Mouse (Mus musculus) thymus, postnatal 0 days (tissue): ENCODE results near the gene Rapgef4. TPM values are rescaled to one million over a fixed set of nuclear protein-coding genes. Genes with fewer than 3 reads are reported as not detected.

Source experiments
- DNase-seq: peaks from one replicate; pipeline ENCODE4 v3.0.0-alpha.2; 2015; ENCODE audit warnings: low spot score
- polyA plus RNA-seq: library from polyadenylated mRNA; unstranded; fragments of >200 nt; fragmentation: Nextera tagmentation; extraction: Ambion mirVana; gene quantifications from 2 replicates; pipeline ENCODE4 v1.2.1, GENCODE M21; 2015

Rapgef4 gene
- polyA plus RNA-seq, 1 experiment from 2014 or later = 4.2 TPM

DNA sequence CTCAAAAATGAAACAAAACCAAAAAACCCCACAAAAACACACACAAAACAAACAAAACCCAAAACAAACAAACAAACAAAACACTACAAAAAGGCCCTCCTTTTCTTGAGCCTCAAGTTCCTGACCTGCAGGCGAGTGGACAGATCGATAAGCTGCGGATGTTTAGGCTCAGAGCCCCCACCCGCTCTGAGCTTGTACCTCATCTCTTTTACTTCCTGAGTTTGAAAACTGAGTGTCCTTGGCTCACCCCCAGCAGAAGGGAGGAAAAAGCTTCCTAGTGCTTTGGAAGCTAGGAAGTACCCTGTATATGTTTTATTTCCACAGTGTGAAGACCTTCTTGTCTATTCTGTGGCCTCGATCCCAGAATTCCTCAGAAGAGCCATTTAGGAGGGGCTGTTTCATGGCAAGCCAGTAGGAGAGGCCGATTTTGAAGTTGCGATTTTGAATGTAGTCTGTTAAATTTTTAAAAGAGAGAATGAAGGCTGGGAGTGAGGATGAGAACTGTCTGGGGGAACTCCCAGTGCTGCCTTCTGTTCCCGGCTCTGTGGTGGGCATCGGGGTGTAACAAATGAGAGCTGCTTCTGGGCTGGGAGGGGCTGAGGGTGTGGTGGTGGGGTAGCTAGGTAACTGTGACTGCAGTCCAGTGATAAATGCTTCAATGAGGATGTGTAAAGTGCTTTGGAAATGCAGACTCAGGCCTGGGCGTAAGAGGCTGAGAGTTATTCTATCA, 2.0 kb downstream of the Rapgef4 start:
- DNase-seq = no peak

DNA sequence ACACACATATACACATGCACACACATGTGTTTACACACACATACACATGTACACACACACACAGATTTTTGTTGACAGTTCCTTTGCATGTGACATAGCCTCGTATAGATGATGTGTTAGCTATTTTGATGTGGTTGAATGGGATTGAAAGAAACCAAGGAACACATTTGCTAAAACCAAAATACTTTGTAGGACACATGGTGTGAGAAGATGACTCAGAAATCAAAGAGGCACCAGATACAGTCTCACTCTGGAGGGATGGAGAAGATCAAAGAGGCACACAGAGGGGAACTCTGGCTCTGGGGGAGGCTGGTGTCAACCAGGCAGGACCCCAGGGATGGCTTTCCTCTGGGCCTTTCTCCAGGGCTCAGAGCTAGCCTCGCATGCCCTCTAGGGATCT, 4.7 kb downstream of the Rapgef4 start:
- no peak for DNase-seq

DNA sequence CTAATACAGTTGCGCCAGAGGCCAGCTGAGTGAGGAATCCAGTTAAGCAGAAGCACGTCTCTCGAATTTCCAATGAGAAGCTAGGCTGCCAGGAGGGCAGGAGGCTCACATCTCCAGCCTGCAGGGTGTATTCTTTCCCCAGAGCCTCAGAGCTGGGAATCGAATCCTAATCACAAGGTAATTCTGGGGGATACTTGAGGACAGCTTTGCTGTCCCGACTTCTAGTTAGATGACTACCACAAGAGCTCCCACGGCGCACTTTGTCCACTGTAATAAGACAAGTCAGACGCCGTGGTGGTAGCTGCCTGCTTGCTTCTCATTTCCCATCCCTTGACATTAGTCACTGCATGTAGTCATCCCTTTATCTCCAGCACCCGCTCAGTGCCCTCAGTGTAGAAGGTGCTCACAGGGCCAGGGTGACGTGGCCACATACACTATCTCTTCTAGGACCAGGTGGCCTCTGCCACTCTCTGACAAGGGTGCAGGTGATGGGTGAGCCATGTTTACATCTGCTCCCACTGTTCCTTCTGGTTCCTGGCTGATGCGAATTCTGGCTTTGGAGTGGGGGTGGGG, 5.3 kb downstream of the Rapgef4 start:
- DNase-seq = no peak

DNA sequence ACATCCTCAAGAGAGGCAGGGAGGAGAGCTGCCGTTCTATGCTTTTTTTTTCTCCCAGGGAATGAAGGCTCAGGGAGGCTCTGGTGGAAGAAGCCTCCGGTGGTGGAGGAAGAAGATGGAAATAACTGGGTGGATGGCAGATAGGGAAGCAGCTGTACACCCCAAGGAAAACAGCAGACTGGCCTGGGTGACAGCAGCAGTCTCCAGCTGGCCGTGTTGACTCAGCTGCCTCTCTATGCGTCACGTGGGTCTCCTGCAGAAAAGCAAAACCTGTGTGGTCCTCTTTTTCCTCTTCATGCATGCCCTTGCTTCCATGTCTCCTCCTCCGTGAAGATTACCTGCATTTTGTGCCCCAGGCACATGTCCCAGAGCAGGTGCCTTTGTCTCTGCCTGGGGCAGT, 7.5 kb downstream of the Rapgef4 start:
- DNase-seq = no peak

DNA sequence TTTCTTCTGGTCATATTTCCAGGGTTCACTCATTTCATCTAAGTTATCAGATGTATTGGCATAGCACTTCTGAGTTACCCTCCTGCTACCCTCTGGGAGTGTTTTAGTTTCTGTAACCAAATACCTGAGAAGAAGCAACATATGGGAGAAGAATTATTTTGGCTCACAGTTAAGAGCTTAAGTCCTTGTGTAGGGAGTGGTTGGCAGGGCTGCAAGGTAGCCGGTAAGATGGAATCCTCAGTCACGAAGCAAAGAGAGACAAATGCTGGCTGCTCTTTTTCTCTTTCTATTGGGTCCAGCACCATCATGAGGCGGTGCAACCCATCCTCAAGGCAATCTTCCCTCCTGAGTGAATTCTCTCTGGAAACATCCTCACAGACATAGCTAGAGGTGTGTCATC, 11.1 kb downstream of the Rapgef4 start:
- DNase-seq = no peak

DNA sequence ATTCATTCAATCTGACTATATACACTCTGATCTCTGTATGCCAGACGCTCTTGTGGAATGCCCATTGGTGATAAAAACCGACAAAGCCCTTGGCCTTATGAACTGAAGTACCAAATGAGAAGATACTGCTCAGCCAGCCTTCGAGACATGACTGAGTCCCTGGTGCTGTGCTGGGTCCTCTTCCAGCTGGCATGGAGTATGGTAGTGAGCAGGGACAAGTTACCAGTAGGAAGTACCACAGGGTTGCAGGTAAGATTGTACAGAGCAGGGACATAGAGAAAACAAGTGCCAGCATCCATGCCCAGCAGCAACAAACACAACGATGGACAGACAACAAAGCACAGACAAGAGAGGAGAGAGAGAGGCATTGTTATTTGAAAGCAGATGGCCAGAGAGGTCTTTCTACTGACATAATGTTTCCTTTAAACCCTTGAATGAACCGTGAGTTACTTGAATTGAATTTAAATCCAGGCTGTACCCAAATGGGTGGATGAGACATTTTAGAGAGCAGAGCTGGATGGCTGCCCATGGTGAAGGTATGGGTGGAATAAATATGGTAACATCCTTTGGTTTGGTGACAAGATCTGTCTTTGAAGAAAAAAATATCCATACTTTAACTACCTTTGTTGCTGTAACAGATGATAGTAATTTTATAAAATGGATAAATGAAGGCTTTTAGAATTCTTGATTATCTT, 12.8 kb downstream of the Rapgef4 start:
- DNase-seq = no peak

DNA sequence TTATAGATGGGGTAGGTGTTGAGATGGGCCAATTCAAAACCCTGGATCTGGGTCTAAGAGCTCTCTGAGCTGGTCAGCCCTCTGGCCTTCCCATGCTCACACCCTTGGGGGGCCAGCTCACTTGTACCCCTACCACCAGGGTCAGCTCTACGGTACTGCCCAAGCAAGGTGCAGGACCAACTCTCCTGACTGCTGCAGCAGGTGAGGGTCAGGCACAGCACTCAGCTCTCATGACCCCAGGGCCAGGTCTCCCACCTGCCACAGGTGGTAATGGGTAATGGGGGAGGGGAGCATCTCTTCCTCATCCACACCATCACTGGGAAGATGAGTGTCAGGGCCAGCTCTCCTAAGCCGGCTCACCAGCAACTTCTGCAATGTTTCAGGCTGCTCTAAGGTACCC, 17.5 kb downstream of the Rapgef4 start:
- DNase-seq = no peak

DNA sequence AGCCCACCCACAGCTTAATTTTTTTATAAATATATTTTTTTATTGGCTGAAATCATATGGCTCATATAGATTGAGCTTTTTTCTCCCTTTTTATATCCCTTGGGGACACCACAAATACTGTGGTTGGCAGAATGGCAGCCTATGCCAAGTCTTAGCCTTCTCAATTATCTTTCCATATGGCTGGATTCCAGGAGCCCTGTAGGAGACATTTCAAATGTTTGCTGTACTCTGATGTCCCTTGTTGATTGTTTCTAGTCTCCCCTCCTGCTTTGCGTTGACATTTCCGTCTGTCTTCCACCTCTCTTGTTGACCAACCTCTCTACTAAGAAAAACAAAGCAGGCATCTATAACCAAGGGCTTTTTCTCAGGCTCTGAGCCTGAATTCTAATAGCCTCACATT, 19.1 kb downstream of the Rapgef4 start:
- no peak for DNase-seq

DNA sequence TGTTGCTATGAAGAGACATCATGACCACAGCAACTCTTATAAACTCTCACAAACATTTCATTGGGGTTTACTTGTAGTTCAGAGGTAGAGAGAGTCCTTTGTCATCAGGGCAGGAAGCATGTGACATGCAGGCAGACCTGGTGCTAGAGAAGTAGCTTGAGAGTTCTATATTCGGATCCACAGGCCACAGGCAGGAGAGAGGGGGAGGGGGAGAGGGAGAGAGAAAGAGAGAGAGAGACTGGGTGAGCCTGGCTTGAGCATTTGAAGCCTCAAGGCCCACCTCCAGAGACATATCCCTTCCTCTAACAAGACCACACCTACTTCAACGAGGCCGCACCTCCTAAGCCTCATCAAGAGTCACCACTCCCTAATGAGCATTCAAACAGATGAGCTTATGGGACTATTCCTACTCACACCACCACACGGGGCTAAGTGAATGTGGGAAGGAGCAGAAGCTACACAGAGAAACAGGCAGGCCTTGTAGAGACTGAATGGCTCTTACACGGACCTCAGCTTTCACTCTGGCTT, 21.9 kb downstream of the Rapgef4 start:
- no peak for DNase-seq

DNA sequence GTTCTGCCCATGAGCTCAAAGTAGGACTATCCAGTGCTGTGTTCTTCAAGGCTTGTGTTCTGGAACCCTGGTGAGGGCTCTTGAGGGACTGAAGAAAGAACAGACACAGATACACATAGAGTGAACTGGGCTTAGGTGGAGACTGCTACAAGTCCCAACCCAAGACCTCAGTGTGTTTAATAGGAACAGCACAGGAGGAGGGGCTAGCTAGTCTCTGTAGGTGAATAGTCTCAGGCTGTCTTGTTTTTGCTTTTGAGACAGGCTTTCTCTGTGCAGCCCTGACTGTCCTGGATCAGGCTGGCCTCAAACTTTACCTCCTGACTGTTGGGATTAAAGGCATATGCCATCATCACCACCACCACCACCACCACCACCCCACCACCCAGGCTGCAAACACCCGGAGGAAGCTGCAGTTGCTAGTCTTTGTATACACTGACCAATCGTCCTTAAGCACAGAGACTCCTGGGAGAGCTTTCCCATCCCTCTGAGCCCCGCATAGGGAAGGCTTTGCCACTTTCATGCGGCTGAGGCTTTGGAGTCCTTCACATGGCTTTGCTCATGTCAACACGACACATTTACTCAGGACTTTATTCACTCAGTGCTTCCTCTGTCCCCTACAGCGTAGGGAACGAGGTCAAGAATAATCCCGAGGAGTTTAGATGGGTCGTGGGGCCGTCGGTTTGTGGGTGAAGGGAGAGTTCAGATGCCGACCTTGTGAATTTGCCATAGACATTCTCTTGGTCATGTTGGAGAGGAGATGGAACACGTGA, 22.9 kb downstream of the Rapgef4 start:
- DNase-seq = no peak

DNA sequence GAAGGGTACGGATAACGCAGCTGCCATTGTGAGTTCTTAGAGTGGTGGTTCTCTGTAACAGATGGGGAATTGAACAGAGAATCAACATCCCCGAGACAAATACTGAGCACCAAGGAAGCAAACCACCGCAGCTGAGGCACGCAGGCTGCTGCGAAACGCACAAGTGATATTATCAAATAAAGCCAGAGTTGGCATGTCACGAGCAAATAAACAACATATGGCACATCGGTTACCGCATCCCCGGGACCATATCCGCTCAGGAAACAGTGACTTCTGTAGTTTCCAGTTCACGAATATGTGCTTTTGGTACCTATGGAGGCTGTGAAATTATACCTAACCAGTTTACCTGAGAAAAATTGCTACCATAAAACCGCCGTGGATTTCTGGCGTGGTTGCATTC, 24.0 kb downstream of the Rapgef4 start:
- no peak for DNase-seq

DNA sequence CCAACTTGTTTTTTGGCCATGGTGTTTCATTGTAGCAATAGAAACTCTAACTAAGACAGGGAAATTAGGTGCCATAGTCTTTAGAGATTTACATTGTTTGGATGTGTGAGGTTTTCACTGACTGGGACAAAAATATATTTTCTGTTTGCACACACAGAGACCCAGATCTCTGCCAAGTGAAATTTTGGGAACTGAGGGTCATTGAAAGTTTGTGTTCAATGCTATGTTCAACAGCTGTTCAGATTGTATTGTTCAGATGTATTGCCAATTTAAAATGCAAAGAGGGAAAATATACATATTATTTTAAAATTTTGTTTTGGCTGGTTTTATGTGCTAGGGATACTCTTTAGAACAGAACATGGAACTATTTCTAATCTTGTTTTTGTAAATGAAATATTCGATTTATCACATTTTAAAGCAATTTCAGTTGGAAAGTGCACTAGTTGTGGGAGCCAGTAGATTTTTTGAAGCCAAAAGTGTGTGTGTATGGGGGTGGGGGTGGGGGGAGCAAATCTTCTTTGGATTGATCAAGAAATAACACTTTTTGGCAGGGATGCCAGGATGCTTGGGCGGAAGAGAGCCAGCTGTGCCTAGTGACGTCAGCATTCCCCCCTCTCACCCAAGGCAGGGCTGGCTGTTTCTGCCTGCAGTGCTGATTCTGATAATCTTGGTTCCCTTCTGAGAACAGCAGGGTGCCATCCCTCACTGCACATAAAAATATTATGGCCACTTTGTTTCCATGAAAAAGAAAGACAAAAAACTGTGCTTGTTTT, 28.6 kb downstream of the Rapgef4 start:
- no peak for DNase-seq

DNA sequence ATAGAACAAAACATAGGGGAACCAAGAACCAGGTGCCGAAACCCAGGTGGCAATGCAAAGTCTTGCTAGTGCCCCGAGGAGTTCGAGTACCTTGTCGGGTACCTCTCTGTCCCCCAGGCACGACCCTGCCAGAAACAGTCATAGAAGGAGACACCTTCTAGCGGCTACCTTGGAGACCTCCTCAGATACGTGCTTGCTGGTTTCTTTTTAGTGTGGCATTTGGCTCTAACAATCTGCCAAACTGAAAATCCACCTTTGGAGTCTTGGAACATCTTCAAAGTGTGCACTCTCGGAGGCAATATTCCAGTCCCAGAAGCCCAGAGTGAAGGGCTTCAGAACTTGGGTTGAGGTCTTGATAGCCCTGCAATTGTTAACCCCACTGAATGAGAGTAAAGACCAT, 34.3 kb downstream of the Rapgef4 start:
- DNase-seq = no peak

DNA sequence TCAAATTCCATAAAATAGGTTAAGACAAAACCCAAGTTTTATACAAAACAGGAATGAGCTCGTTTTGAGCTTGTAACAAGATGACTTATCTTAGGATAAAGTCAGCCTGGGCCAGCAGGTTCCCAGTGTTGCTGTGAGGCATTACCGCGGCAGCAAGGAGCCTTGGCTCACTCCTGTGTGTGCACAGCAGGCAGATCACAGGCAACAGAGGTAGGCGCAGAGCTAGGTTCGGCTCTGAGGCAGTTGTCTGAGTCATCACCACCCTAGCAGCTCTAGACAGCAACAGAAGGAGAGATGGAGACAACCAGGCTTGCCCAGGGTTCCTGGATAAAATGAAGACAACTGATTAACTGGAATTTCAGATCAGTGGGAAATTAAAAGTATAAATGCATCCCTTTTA, 35.0 kb downstream of the Rapgef4 start:
- no peak for DNase-seq

DNA sequence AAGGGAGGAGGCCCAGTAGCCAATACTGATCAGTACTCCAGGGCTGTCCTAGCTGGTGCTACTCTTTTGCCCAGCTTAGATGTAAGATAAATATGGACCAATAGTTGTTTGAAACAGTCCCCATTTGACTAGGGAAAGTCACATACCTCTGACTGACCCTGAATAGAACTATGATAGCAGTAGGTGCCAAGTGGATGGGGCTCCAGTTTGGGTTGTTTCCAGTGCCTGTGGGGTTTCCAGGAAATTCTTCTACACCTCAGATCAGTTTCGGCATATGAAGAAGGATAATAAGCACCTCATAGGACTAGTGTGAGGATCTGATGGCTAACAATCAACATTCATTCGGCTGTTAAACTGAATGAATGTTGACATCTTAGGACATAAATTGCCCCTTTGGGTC, 36.1 kb downstream of the Rapgef4 start:
- DNase-seq = no peak

DNA sequence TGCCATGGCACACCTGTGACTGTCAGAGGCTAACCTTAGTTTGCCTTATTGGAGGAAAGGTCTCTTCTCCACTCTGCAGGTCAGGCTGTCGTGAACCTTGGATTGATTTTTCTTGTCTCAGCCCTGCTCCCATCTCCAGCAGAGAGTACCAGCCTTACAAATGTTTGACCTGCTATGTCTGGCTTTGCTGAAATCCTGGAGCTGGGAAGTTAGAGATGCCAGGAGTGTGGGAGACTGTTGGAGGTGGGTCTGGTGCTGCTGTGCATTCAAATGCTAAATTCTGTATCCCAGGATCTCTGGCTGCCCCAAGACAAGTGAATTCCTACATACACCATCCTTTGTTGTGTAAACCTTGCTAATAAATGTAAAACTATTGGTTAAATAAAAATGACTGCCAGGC, 37.7 kb downstream of the Rapgef4 start:
- DNase-seq = no peak

DNA sequence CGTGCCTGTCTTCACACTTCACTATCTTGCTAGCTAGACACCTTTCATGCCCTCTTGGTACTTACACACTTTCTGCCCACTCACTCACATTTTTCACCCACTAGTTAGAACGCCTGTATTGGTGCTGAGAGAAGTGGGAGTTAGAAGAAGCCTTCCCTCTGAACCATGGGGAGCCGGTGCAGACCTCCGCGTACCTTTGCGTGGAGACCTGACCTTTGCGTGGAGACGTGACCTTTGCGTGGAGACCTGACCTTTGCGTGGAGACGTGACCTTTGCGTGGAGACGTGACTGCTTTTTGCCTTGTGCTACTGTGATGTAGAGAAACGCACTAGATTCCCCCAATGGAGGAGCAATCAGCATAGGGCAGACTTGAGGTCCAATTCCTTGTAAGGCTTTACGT, 39.7 kb downstream of the Rapgef4 start:
- DNase-seq = no peak

DNA sequence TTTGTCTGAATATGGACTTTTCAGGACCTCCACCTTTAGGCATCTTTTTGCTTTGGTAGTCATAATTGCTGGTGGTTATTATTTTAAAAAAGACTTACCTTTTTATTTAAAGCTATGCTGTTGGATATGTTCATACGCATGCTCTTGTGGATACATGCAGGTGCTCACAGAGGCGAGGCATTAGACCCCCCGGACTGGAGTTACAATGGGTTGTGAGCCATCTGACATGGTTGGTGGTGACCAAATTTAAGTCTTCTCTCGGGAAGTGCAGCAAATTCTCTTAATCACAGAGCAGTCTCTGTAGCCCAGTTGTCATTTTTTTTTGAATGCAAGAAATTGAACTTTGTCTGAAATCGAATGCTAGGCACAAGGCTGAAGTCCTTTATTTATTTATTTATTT, 40.4 kb downstream of the Rapgef4 start:
- no peak for DNase-seq

DNA sequence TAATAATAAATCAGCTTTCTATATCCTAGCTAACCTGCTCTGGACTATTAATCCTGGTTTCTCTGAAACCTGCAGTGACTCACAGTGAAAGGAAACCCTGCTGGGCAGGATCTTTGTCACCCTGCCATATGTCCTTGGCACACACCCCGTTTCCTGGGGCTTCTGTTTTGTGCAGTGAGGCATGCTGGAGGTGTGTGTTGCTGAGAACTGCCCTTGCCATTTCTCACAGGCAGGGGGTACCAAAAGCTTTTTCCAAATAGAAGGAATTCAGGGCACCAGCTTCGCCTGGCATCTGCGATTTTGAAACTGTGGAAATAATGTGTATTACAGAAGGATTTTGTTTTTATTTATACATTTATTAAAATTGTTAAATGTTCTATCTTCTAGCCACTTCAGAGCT, 40.8 kb downstream of the Rapgef4 start:
- no peak for DNase-seq

DNA sequence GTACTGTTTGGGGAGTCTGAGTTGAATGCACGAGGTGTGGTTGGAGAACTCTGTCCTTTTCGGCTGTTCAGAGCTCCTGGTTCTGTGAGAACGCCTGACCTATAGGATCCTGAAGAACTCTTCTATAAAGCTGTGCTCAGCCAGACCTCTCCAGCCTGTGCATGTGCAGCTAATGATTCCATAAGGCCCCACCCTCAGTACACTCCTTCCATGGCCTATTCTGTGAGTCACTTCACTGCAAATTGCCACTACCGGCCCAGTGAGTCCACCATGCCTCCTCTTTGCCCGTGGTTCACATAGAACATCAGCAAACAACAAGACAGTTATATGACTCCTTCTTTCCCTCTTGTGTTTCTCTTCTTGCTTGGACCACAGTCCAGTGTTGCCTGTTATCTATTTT, 42.8 kb downstream of the Rapgef4 start:
- no peak for DNase-seq

DNA sequence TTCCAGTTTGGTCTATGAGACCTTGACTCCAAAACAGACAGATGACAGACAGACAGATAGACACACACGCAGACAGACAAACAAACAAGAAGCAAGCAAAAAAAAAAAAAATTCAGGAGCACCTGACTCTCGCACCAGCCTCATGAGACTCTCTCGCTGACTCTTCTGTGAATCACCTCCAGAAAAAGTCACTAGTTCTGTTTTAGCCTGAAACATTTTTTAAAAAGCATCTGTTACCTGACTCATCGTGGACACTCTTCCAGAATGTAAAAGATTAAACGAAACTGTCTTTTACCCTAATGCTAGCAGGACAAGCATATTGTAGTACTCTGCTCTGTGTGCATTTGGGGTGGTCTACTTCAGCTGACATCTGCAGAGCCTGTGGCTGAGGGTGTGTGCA, 44.6 kb downstream of the Rapgef4 start:
- no peak for DNase-seq
